ENCODE assay signal across 13 mouse cellular contexts in genomic region chr2:49627611-49628010, GRCm38 (mm10). TPM values are rescaled to one million over a fixed set of nuclear protein-coding genes. Genes with fewer than 3 reads are reported as not detected.
DNase-seq lines count a peak whose midpoint lies in the region; ATAC-seq lines count a peak whose summit lies in the region.
"Had no signal": no experiment of that assay in that cellular context is flagged by ENCODE, and none has a peak within 500 bp of the region (broad histone marks: within the 10 kb centered on the region; RNA-seq: fewer than 3 reads in every experiment).

No protein-coding gene starts in this region.

- H3K27ac ChIP-seq in embryonic facial prominence, embryonic 11.5 days (replicated peaks; ENCODE audit: low read depth, low read length) = no peak overlapping the region
- H3K27ac ChIP-seq in embryonic facial prominence, embryonic 10.5 days (replicated peaks) = no peak overlapping the region
- peak overlapping the region; percentile 45 for H3K27ac ChIP-seq in hindbrain, embryonic 14.5 days
- H3K27ac ChIP-seq: left cerebral cortex, adult 2 months had no signal

- H3K4me1 ChIP-seq in embryonic facial prominence, embryonic 11.5 days (ENCODE audit: control insufficient read depth, insufficient read depth, low read length) = no peaks in the 10 kb centered on the region
- H3K4me1 ChIP-seq in embryonic facial prominence, embryonic 10.5 days = peaks cover 12% of the 10 kb centered on the region
- peaks cover 48% of the 10 kb centered on the region for H3K4me1 ChIP-seq in hindbrain, embryonic 14.5 days (replicated peaks; ENCODE audit: control insufficient read depth, insufficient read depth, low read length)
- H3K4me1 ChIP-seq: megakaryocyte, embryonic 14.5 days had no signal

- no peaks in the 10 kb centered on the region for H3K27me3 ChIP-seq in embryonic facial prominence, embryonic 11.5 days (ENCODE audit: control insufficient read depth, insufficient read depth, low read length)
- H3K27me3 ChIP-seq in embryonic facial prominence, embryonic 10.5 days (replicated peaks; ENCODE audit: low read depth, poor library complexity, severe bottlenecking) = no peaks in the 10 kb centered on the region
- no peaks in the 10 kb centered on the region for H3K27me3 ChIP-seq in hindbrain, embryonic 14.5 days (ENCODE audit: control insufficient read depth, insufficient read depth, low read length)

- H3K4me3 ChIP-seq in embryonic facial prominence, embryonic 11.5 days (ENCODE audit: low read depth, low read length) = no peak overlapping the region
- H3K4me3 ChIP-seq in embryonic facial prominence, embryonic 10.5 days = no peak overlapping the region
- no peak overlapping the region for H3K4me3 ChIP-seq in hindbrain, embryonic 14.5 days (replicated peaks; ENCODE audit: low read length)
- H3K4me3 ChIP-seq: left cerebral cortex, adult 2 months; megakaryocyte, embryonic 14.5 days had no signal

- DNase-seq in embryonic facial prominence, embryonic 11.5 days (ENCODE audit: low spot score) = peak; percentile 2
- DNase-seq in embryonic facial prominence, embryonic 10.5 days (ENCODE audit: low spot score) = no peak
- DNase-seq in 3T3-L1 (ENCODE audit: low read depth, low spot score) = peak; percentile 10
- peak; percentile 89 to 91 for DNase-seq in cerebellum, postnatal 14 days
- peak; percentile 53 for DNase-seq in hindbrain, embryonic 14.5 days (ENCODE audit: low spot score)
- DNase-seq in adrenal gland, adult 2 months = no peak
- DNase-seq in layer of hippocampus, postnatal 36 days = no peak
- DNase-seq: kidney, adult 18-20 months had no signal

- no peak overlapping the region for H3K4me2 ChIP-seq in embryonic facial prominence, embryonic 11.5 days (ENCODE audit: low read depth, low read length)
- 0 out of 2 replicates have a peak overlapping the region, but pooled peaks have one; percentile 1 for H3K4me2 ChIP-seq in hindbrain, embryonic 14.5 days (replicated peaks)
- H3K4me2 ChIP-seq: heart, embryonic 11.5 days had no signal

- H3K9me3 ChIP-seq in embryonic facial prominence, embryonic 11.5 days (replicated peaks; ENCODE audit: control insufficient read depth, low read length) = no peaks in the 10 kb centered on the region
- H3K9me3 ChIP-seq in embryonic facial prominence, embryonic 10.5 days = no peaks in the 10 kb centered on the region; the same call in 1 of the 2 replicates
- H3K9me3 ChIP-seq in hindbrain, embryonic 14.5 days (ENCODE audit: control insufficient read depth, low read length) = no peaks in the 10 kb centered on the region

- WGBS in embryonic facial prominence, embryonic 11.5 days = 63% methylated on average over 7 of the region's 7 CpGs
- 70% methylated on average over 7 of the region's 7 CpGs for WGBS in embryonic facial prominence, embryonic 10.5 days
- WGBS in hindbrain, embryonic 14.5 days = 46% methylated on average over 7 of the region's 7 CpGs

- no peak overlapping the region for H3K9ac ChIP-seq in embryonic facial prominence, embryonic 11.5 days (replicated peaks; ENCODE audit: low read length)
- no peak overlapping the region for H3K9ac ChIP-seq in hindbrain, embryonic 14.5 days

- no peaks in the 10 kb centered on the region for H3K36me3 ChIP-seq in embryonic facial prominence, embryonic 11.5 days (replicated peaks; ENCODE audit: control insufficient read depth, insufficient read depth, low read depth, low read length)
- peaks cover 55% of the 10 kb centered on the region for H3K36me3 ChIP-seq in embryonic facial prominence, embryonic 10.5 days (replicated peaks)
- peaks cover 8% of the 10 kb centered on the region; the same call in 1 of the 2 replicates for H3K36me3 ChIP-seq in hindbrain, embryonic 14.5 days (replicated peaks; ENCODE audit: control insufficient read depth, insufficient read depth)

- no peak for ATAC-seq in embryonic facial prominence, embryonic 11.5 days (replicated peaks; ENCODE audit: insufficient number of reproducible peaks, low FRiP score, low TSS enrichment, low read depth)
- peak; percentile 69; the same call in 1 of the 2 replicates for ATAC-seq in hindbrain, embryonic 14.5 days (ENCODE audit: low FRiP score)
- ATAC-seq in monocyte, adult 5-6 weeks (replicated peaks; ENCODE audit: insufficient number of reproducible peaks, low FRiP score, low TSS enrichment, poor library complexity, severe bottlenecking) = no peak

RNA-seq across cellular contexts. Expression of gene Kif5c, which starts 8.5 kb away (rescaled TPM):
- 36.3 and 41.0 TPM in 2 replicates for polyA plus RNA-seq in embryonic facial prominence, embryonic 11.5 days (2014; fragmentation: Nextera tagmentation; extraction: Ambion mirVana)
- polyA plus RNA-seq in embryonic facial prominence, embryonic 10.5 days (2016; fragmentation: Nextera tagmentation; extraction: Ambion mirVana) = 30.4 and 30.8 TPM in 2 replicates
- 224 and 233 TPM in 2 replicates for polyA plus RNA-seq in hindbrain, embryonic 14.5 days (2014; fragmentation: Nextera tagmentation; extraction: Ambion mirVana)
- total RNA-seq in adrenal gland, adult 2 months (2021) = 10 to 100 TPM in 1 of 2 experiments, 1 to 10 TPM in 1; 8.8 to 10.8 TPM
- 0.63 and 0.87 TPM in 2 replicates for polyA plus RNA-seq in adrenal gland, adult 2 months (2012; rRNA removed)
- 0.64 to 1.3 TPM in 2 of 3 replicates, not detected in the other for total RNA-seq in monocyte, adult 5-6 weeks (2017)
- 100 to 1,000 TPM; 500 to 512 TPM for total RNA-seq in layer of hippocampus, postnatal 36 days (2021)
- polyA plus RNA-seq: liver, adult 2 months had no signal

Comparison
In these comparisons a context has a peak if more than half of its experiments do, and no peak if none do; other contexts are left out.
1. DNase-seq: peak in embryonic facial prominence, embryonic 11.5 days (single experiment), 3T3-L1 (single experiment), cerebellum, postnatal 14 days (2 of 2) and hindbrain, embryonic 14.5 days (single experiment); none in embryonic facial prominence, embryonic 10.5 days (single experiment), adrenal gland, adult 2 months (single experiment) and layer of hippocampus, postnatal 36 days (0 of 2).
2. RNA of gene Kif5c, which starts 8.5 kb away (polyA plus RNA-seq): 224 to 233 TPM in hindbrain, embryonic 14.5 days, 36.3 to 41.0 TPM in embryonic facial prominence, embryonic 11.5 days and 30.4 to 30.8 TPM in embryonic facial prominence, embryonic 10.5 days; 0.63 to 0.87 TPM in adrenal gland, adult 2 months; every median in the first group is over 10 times any median in the second.